Mouse (Mus musculus) neural tube, embryonic 14.5 days (tissue): ENCODE results near the gene Creld2. TPM values are rescaled to one million over a fixed set of nuclear protein-coding genes. Genes with fewer than 3 reads are reported as not detected.

ENCODE experiments used
- polyA plus RNA-seq: library from polyadenylated mRNA; unstranded; fragments of >200 nt; fragmentation: Nextera tagmentation; extraction: Ambion mirVana; gene quantifications from 2 replicates; pipeline ENCODE4 v1.2.1, GENCODE M21; 2014

Creld2 gene
- polyA plus RNA-seq, 1 experiment from 2014 or later = 58.6 TPM

Other genes with a start within 250 kb of the Creld2 start
- not detected in 2 replicates for gene Zdhhc25, start 219.3 kb upstream of the Creld2 start, polyA plus RNA-seq
- 20.2 and 22.2 TPM in 2 replicates for gene Brd1, start 85.4 kb upstream of the Creld2 start, polyA plus RNA-seq
- gene Zbed4, start 68.0 kb upstream of the Creld2 start, polyA plus RNA-seq = 17.8 and 24.8 TPM in 2 replicates
- 8.1 and 8.2 TPM in 2 replicates for gene Alg12, start 328 bp upstream of the Creld2 start, polyA plus RNA-seq
- 45.7 and 54.9 TPM in 2 replicates for gene Pim3, start 42.5 kb downstream of the Creld2 start, polyA plus RNA-seq
- gene Ttll8, start 134.8 kb downstream of the Creld2 start, polyA plus RNA-seq = 0.11 and 0.13 TPM in 2 replicates
- gene Mlc1, start 159.4 kb downstream of the Creld2 start, polyA plus RNA-seq = 13.5 and 17.5 TPM in 2 replicates
- gene Mov10l1, start 163.3 kb downstream of the Creld2 start, polyA plus RNA-seq = not detected in 2 replicates
- 6.4 and 8.0 TPM in 2 replicates for gene Panx2, start 240.1 kb downstream of the Creld2 start, polyA plus RNA-seq